8 mouse cellular contexts compared by ENCODE assay signal in the genomic region with DNA sequence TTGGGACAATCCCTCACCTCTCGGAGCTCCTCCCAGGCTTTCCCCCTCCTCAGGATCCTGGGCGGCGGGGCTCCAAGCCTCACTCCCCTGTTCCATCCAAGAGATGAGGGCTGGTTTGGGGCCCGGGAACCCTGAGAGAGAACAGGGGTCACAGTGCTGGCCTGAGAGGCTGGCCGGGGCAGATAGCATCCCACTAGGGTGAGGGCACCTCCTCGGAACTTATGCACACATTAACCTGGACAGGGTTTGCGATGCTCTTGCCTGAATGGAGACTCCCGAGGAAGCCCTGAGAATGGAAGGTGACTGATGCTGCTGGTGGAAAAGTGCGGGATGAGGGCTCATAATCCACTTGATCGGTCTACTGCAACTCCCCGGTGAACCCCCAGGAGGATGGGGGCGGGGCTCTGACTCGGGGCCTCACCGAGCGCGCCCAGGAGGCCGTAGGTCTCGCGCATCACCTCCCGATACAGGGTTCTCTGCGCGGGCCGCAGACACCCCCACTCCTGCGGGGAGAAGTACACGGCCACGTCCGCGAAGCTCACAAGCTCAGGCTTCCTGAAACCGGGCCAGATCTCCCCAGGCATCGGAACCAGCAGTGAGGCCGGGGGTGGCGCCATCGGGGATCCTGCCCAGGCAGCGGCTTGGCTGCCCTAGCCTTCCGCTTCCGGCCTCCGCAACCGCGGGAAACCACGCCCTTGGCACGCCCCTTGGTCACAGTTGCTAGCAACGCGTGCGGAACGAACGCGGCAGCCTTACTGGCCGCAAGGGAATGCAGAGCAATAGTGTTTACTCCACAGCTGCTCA. TPM values are rescaled to one million over a fixed set of nuclear protein-coding genes. Genes with fewer than 3 reads are reported as not detected.
DNase-seq lines count a peak whose midpoint lies in the region; ATAC-seq lines count a peak whose summit lies in the region.

Gene Zfp688, minus strand, starts transcription at position 681 of the 804 bp plus-strand sequence.

- 0 out of 2 replicates have a peak, but pooled peaks cover 4% of the 10 kb centered on the region for H3K27me3 ChIP-seq in forebrain, embryonic 14.5 days (replicated peaks; ENCODE audit: control insufficient read depth, insufficient read depth, low read length)
- H3K27me3 ChIP-seq in neural tube, embryonic 15.5 days (replicated peaks): 0 out of 2 replicates have a peak, but pooled peaks cover 5% of the 10 kb centered on the region

- peak; percentile 87 for DNase-seq in ES-CJ7 (ENCODE audit: low read depth, low spot score)
- peak; percentile 85 for DNase-seq in cerebellum, adult 11 months
- peak; percentile 94 for DNase-seq in forebrain, embryonic 14.5 days (ENCODE audit: low spot score)
- DNase-seq in heart, postnatal 14 days: peak; percentile 95 to 98
- peak; percentile 90 for DNase-seq in layer of hippocampus, adult 11-12 months (ENCODE audit: low spot score)
- peak; percentile 97 for DNase-seq in lung, adult 18-20 months
- peak; percentile 90 for DNase-seq in testis, postnatal 14 days (ENCODE audit: low spot score)

- H3K4me3 ChIP-seq in forebrain, embryonic 14.5 days (ENCODE audit: low read depth, low read length): peak within 1 kb of the TSS; percentile 75
- H3K4me3 ChIP-seq in neural tube, embryonic 15.5 days (replicated peaks): peak within 1 kb of the TSS; percentile 76

- H3K36me3 ChIP-seq in forebrain, embryonic 14.5 days (ENCODE audit: control insufficient read depth, insufficient read depth, low read length): peaks cover 18% of the 10 kb centered on the region
- H3K36me3 ChIP-seq in neural tube, embryonic 15.5 days: peaks cover 8% of the 10 kb centered on the region; the same call in 1 of the 2 replicates

- H3K4me2 ChIP-seq in forebrain, embryonic 14.5 days (ENCODE audit: low read length): peak within 1 kb of the TSS; percentile 81
- H3K4me2 ChIP-seq in neural tube, embryonic 15.5 days: peak within 1 kb of the TSS; percentile 97

- intact Hi-C loops in heart, postnatal 14 days (cut with DNase I): loop anchor here (5.0 kb wide), 1 partner anchor 51 kb away; no protein-coding TSS in a partner anchor

- H3K9me3 ChIP-seq in forebrain, embryonic 14.5 days (replicated peaks; ENCODE audit: control insufficient read depth, low read length): no peaks in the 10 kb centered on the region
- no peaks in the 10 kb centered on the region for H3K9me3 ChIP-seq in neural tube, embryonic 15.5 days (replicated peaks)

- peak; percentile 99 for ATAC-seq in forebrain, embryonic 14.5 days
- ATAC-seq in neural tube, embryonic 15.5 days (ENCODE audit: low FRiP score): peak; percentile 96

- peak within 1 kb of the TSS; percentile 92 for H3K9ac ChIP-seq in forebrain, embryonic 14.5 days (ENCODE audit: low read length)
- peak within 1 kb of the TSS; percentile 88 for H3K9ac ChIP-seq in neural tube, embryonic 15.5 days (replicated peaks)

- H3K4me1 ChIP-seq in forebrain, embryonic 14.5 days (ENCODE audit: control insufficient read depth, insufficient read depth, low read length): peaks cover 5% of the 10 kb centered on the region
- H3K4me1 ChIP-seq in neural tube, embryonic 15.5 days: peaks cover 16% of the 10 kb centered on the region

- H3K27ac ChIP-seq in forebrain, embryonic 14.5 days (ENCODE audit: low read depth, low read length): peak within 1 kb of the TSS; percentile 58
- peak within 1 kb of the TSS; percentile 85 for H3K27ac ChIP-seq in neural tube, embryonic 15.5 days (replicated peaks)

- 1% methylated on average over 44 of the region's 48 CpGs for WGBS in forebrain, embryonic 14.5 days
- under 1% methylated on average over 48 of the region's 48 CpGs for WGBS in neural tube, embryonic 15.5 days

RNA-seq across cellular contexts. Expression of gene Zfp688, which starts in this region (rescaled TPM):
- 32.9 and 36.1 TPM in 2 replicates for polyA plus RNA-seq in forebrain, embryonic 14.5 days (2014; fragmentation: Nextera tagmentation; extraction: Ambion mirVana)
- total RNA-seq in heart, postnatal 14 days (2021): 1 to 10 TPM; 3.2 to 3.4 TPM
- 29.2 and 30.6 TPM in 2 replicates for polyA plus RNA-seq in neural tube, embryonic 15.5 days (2015; fragmentation: Nextera tagmentation; extraction: Ambion mirVana)

Comparison
In these comparisons a context has a peak if more than half of its experiments do, and no peak if none do; other contexts are left out.
1. Peak in every context shown above with its lines: DNase-seq, ATAC-seq, H3K4me3 ChIP-seq and H3K27ac ChIP-seq.